Mouse (Mus musculus) mesoderm, embryonic 11.5 days (tissue): ENCODE measurements around the gene Eif5b.
"Not testable (repeated sequence)": the region's sequence is repeated elsewhere in the genome, so short reads cannot be mapped to it uniquely, and the experiment has no call there.

Experiments used
- DNase-seq: peaks from one replicate; pipeline ENCODE4 v3.0.0-alpha.2; 2012; ENCODE audit warnings: low read depth, low spot score

Eif5b gene

DNA sequence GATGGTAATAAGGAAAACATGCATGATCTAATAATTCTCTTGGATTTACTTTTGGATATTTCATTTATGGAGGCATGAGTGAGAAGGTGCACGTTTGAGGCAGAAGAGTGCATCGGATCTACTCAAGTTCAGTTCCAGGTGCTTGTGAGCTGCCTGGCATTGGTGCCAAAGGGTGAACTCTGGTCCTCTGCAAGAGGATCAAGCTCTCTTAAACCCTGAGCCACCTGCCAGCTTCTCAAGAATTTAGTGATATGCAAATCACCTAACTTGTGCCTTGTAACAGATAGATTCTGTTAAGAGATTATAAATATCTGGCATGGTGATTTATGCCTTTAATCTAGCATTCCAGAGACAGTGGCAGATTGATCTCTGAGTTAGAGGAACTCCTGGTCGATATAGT is 5.2 kb downstream of the Eif5b start:
- DNase-seq: no peak

DNA sequence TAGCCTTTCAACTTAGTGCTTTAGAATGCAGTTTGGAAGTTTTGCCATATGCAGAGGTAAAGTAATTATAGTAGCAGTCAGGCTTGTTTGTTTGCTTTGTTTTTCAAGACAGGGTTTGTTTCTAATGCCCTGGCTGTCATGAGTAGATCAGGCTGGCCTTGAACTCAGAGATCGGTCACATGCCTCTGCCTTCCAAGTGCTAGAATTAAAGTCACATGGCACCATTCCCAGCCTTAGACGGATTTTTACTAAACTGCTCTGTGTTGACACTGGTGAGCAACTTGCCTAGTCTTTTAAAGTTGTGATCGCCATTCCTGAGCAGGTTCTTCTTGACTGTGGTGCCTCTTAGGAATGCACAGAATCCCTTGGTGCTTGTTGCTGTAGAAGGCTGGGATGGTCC is 8.9 kb downstream of the Eif5b start:
- DNase-seq: no peak

DNA sequence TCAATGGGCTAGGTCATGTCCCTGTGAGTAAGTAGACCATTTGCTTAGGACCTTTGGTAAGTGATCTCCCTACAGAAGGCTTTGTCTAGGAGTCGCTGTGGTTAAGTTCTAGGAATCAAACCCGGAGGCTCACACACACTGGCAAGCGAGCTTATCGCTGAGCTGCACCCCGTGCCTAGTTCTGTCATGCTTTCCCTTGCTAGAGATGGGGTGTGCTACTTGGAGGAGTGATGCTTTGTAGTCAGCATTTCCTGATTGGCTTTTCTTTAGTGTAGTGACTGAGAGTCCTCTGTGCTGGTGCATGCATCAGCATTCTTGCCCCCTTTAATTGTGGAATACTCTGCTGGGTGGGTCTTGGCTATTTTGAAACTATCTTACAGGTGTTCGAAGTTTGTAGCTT is 13.8 kb downstream of the Eif5b start:
- DNase-seq: no peak

DNA sequence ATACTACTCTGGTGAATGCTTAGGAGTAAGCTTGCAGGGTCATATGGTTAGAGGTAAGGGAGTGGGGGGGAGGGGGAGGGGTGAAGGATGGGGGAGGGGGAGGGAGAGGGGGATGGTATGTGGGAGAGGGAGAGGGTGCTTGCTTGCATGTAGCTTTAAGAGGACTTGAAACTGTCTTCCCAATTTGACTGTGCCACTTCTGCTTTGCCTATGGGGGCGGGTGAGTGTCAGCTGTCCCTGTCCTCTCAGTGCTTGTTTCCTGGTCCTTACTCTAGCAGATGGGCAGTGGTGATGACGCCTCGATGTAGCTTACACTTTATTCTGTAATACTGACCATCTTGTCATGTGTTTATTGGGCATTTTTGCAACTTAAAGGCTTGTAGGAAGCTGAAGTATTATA is 14.3 kb downstream of the Eif5b start:
- DNase-seq: no peak

DNA sequence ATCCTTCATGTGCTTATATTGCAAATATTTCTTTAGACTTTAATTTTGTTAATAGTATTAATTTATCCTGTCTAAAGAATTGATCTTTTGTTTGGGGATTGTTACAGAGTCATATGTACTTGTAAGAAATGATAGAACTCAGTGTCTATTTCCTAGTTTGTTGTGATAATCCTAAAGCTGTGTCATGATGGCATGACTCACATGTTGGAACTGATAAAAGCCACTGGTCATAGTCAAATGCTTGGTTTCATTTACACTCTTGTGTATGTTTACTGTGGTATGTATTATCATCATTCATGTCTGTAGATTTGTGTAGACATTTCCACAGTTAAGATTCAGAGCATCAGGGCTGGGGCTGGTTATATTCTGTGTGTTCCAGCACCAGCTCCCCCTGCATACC is 14.7 kb downstream of the Eif5b start:
- no peak for DNase-seq

DNA sequence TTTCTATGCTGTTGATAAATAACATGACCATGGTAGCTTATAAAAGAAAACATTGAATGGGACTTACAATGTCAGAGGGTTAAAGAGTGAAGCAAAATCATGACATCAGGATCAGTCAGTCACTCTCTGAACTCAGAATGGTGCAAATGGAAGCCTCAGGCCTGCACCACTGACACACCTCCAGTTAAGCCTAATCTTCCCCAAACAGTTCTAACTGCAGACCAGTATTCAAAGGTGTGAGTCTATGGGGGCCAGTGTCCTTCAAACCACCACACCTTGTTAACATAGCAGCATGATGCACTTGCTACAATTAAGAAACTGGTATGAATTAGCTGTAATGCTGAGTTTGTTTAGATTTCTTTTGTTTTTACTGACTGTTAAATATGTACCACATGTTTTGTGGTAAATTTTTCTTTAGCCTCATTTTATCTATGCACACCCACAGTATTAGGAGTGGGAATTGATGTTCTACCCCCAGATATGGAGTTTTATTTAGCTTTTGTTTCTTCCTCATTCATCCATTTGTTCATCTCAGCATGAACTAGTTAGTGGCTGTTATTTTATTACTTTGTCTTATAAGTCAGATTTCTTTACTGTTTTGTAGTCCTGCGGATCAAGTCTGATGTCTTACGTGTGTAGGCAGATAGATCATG is 16.9 kb downstream of the Eif5b start:
- no peak for DNase-seq

DNA sequence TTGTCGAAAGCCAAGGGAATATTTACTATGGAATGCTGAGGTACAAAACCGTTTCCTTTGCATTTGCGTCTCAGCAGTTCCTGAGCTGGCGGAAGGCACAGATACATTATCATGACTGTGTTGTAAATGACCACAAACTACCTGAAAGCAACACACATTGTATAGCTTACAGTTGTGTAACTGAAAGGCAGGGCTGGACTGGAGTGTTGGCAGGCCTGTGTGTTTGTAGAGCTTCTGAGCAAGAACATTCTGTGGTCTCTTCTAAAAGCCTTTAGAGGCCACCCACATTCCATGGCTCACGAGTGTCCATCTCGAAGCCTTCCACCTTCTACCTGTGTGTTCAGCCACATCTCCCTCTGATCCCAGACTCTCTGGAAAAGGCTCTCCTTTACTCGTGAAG is 29.5 kb downstream of the Eif5b start:
- no peak for DNase-seq

DNA sequence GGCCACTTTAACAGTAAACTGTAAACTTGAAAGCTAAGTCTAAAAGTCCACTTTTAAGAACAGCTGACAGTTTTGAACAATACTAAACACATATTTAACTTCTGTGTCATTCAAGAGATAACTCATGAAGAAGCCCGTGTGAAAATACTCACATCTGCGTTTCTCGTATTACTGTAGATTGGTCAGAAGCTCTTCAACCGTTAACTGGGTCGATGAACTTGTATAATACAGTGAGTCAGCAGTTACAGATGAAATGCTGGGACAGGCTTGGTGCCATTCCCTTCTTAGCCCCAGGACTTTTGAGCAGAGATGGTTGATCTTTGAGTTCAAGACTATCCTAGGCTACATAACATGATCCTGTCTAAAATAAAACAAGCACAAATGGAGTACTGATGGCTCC is 33.6 kb downstream of the Eif5b start:
- DNase-seq: no peak

DNA sequence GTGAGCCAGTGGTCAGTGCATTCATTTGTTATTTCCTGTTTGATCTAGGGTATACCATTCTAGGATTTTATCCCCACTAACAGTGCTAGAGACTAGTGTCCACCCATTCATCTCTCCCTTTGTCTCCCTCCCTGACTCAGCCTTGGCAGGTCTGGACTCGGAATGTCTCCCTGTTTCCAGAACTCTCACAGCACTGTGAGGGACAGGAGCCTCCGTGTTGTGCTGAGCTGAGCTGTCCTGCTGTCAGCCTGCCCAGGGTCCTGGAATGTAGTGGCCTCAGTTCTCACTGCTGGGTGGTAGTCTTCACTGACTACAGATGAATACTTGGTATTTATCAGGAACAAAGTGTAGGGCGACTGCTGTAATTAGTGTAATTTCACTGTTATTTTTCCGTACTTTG is 37.7 kb downstream of the Eif5b start:
- no peak for DNase-seq

DNA sequence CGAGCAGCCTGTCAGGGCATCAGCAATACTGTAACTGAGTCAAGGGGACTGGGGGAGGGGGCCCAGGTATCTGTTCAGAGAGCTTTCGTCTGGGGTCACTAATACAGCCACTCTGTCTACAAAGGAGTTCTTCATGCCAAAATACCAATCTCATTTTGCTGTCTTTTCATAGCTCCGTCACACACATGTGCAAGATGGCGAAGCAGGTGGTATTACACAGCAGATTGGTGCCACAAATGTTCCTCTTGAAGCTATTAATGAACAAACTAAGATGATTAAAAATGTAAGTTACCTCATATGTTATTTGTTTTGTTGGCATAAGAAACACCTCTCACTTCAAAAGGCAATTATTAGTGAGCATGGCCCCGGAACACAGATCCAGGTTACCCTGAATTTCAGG is 39.6 kb downstream of the Eif5b start:
- no peak for DNase-seq

DNA sequence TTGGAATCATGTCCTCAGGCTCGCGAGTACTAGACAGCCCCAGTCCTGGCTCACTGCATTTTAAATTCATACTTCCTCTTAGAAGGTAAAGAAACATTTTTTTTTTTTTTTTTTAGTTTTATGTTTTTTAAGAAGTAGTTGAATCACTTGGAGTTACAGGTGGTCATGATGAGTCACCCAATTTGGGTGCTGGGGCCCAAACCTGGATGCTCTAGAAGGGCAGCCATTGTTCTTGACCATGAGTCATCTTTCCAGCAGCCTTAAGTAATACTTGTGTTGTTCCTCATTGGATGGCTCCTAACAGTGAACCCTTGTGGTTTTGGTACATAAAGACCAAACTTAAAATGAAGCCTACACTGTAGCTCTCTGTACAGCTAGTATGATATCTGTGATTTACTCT is 41.1 kb downstream of the Eif5b start:
- DNase-seq: no peak

DNA sequence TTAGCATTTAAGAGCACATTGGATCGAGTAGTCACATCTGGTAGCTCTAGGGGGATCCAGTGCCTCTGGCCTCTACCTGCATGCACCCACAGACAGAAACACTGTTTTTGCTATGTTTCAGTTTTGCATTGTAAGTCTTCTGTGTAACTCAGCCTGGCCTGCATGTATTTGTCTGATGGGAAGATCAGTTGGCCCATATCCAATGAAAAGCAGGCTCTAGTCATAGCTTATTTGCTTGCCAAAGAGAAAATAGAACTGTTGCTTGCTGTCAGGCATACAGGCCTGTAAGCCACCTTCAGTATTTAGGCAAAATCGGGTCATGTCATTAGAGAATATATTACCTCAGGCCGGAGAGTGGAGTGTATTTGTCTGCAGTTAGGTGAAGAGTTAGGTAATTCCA is 50.3 kb downstream of the Eif5b start:
- DNase-seq: no peak

DNA sequence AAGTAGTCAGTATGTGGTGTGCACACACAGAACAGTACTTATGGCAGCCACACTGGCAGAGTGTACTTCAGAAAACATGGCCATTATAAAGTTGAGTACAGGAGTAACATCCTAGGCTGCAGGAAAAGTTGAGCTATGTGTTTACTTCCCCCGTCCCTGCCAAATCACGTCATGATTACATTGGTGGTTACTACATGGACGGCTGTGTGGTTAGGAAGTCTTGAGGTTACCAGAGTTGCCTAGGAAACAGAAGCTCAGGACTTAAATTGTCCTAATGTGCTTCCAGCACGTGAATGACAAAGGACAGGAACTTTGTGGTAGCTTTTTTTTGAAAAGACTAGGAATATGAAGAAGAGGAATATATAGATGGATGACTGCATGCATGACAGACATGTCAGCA is 51.8 kb downstream of the Eif5b start:
- no peak for DNase-seq

DNA sequence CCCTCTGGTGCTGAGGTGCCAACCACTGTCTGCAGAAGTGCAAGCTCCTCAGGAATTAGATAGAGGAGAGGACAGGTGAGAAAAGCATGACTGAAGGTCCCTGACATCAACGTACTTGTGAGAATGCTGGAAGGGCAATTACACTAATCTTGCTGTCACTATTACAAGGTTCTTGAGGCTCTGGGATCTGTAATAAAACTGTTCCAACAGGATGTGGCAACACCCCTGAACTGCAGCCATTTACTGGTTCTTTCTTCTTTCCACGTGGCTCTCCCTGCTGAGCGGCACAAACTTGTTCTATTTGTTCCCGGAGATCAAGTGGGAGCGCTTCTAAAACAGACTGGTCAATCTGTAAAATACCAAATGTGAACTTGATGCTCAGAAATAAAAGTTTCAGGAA is 57.4 kb downstream of the Eif5b start:
- no peak for DNase-seq

DNA sequence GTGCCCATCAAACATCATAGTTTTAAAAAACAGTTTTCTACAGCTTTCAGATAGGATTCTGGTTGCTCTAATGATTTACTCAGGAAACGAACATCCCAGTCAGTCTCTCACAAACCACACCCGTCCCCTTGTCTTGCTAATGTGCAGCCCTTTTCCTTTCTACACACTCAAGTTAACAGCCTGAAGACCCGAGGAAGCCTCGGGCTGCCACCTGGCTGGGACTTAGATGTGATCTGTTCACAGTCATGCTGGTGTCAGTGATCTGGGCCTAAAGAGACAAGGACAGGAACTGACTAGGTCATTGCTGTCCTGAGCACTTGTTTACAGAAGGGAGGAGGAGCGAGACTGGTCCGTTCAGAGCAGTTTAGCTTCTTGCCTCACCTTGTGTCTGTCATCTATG is 60.6 kb downstream of the Eif5b start:
- DNase-seq: no peak

DNA sequence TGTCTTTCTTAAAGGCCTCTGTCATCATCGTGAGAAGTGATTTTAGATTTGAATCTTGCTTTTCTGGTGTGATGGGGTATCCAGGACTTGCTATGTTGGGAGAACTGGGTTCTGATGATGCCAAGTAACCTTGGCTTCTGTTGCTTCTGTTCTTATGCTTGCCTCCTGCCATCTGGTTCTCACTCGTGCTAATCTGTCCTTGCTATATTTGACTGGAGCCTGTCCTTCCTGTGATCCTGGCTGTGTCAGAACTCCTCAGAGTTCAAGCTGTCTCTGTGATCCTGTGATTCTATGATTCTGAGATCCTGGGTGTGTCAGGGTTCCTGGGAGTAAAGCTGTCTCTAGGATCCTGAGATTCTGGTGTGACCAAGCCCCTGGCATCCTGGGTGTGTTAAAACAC is 64.3 kb downstream of the Eif5b start:
- not testable (repeated sequence) for DNase-seq

DNA sequence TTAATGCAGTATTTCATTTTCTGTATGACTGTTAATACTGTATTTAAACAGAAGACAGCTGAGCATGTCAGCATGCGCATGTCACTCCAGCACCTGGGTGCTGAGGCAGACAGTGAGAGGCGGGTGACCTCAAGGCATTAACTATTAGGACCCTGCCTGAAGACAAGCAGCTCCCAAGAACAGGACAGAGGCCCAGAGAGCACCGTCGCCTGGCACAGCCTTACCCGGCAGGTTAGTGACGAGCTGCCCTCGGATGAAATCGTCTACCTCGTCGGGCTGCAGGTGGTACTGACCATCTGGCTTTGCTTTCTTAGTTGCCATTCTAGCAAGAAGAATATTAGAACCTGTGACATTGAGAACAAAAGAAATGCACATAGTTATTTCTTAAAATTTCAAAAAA is 69.5 kb downstream of the Eif5b start:
- no peak for DNase-seq

DNA sequence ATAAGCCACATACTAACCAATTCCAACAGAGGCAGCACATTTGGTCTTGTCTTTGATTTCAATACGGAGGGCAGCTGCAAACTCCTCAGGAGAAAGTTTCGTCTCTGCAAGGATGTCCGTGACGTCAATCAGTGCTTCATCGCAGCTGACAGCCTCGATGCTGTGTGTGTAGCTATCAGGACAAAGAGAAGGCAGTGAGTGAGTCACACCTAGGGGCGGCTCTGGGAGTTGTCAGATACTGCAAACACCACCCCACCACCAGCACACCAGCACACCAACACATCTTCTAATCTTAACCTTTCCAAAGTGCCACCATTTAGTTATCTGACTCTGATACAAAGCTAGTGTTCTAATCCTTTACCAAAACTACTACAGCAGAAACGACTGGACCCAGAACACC is 73.5 kb downstream of the Eif5b start:
- no peak for DNase-seq

DNA sequence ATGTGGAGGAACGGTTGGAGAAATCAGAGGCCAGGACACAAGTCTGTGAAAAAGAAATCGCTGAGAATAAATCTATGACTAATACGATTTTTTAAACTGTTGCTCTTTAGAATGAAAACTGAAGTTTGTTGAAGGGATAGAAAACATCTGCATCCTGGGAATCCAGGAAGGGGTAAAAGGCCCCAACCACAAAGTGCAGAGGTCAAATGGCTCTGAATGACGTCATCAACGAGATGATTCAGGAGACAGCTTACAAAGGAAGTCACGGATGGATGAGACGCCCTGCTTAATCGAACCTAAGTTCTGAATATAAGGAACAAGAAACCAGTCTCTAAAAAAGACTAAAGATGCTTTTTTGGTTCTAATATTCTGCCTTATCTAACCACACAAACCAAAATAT is 83.5 kb downstream of the Eif5b start:
- no peak for DNase-seq

DNA sequence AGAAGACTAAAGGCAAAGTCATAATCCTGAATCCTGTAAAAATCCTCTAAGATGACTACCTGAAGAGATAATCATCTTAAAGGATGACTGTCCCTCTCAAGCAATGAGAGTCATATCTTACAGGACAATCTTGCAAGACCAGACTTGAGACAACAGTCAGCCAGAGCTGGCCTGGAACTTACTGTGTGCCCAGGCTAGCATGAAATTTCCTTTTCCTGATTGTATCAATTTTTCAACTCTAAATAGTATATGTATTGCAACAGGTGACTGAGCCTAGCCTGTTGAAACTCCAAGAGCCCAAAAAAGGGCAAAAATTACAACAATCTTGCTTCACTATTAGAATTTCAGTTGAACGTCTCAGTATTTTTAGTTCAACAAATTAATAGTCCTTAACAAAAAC is 105.4 kb downstream of the Eif5b start:
- no peak for DNase-seq

DNA sequence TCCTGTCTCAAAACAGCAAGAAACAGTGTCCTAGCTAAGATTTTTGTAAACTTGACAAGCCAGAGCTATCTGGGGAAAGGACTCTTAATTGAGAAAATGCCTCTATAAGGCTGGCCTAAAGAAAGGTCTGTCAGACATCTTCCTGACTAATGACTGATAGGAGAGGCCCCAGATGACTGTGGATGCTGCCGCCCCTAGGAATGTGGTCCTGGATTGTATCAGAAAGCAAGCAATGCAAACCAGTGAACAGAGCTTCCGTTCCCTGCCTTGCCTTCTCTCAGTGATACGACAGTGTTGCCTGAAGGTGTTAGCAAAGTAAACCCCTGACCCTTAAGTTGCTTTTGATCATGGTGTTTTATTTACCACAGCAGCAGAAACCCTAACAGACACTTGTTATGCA is 106.0 kb downstream of the Eif5b start:
- peak; percentile 15 for DNase-seq
